1 mouse cellular context compared by ENCODE assay signal in genomic region chr10:127546505-127546904, GRCm38 (mm10).
TF ChIP-seq lines count a peak whose summit lies in the region.

No protein-coding gene starts in this region.

TF ChIP-seq in CH12.LX, 34 proteins besides CTCF, POLR2A, EP300 and RAD21:
- TF ChIP-seq MXI1 (IDR thresholded peaks at IDR 0.05; ENCODE audit: low read depth, low read length) (no peak), MAFK (IDR thresholded peaks at IDR 0.05; ENCODE audit: insufficient replicate concordance, low read length) (no peak)
